Mouse (Mus musculus) stomach, embryonic 16.5 days (tissue): ENCODE results near the gene Mycbpap. TPM values are rescaled to one million over a fixed set of nuclear protein-coding genes. Genes with fewer than 3 reads are reported as not detected.

Experiments
- ATAC-seq: fragments of 200-750 bp; cut with Nextera tagmentation; 2 replicates; pipeline ENCODE4 v1.8.0; 2017; ENCODE audit warnings: moderate number of reproducible peaks, moderate TSS enrichment; ENCODE audit not compliant: insufficient read depth, low FRiP score
- H3K27ac ChIP-seq: fragments of 300-500 bp; sonication (generic); 2 replicates; pipeline ENCODE4 v1.5.1; 2014; ENCODE audit warnings: low read length
- H3K27me3 ChIP-seq: fragments of 300-500 bp; sonication (generic); 2 replicates; pipeline ENCODE4 v1.6.1; 2014; ENCODE audit warnings: low read length, control low read depth, mixed read lengths; ENCODE audit not compliant: control insufficient read depth, insufficient read depth
- H3K36me3 ChIP-seq: fragments of 300-500 bp; sonication (generic); 2 replicates; pipeline ENCODE4 v1.6.1; 2014; ENCODE audit warnings: low read length; ENCODE audit not compliant: control insufficient read depth, insufficient read depth
- H3K4me1 ChIP-seq: fragments of 300-500 bp; sonication (generic); 2 replicates; pipeline ENCODE4 v1.6.1; 2014; ENCODE audit warnings: low read length, control low read depth, mixed read lengths; ENCODE audit not compliant: control insufficient read depth, insufficient read depth
- H3K4me2 ChIP-seq: fragments of 300-500 bp; sonication (generic); 2 replicates; pipeline ENCODE4 v1.6.1; 2014; ENCODE audit warnings: low read depth, low read length, mixed read lengths
- H3K4me3 ChIP-seq: fragments of 300-500 bp; sonication (generic); replicated peaks from 2 replicates; pipeline ENCODE4 v1.5.1; 2014; ENCODE audit warnings: mild to moderate bottlenecking, low read length
- H3K9ac ChIP-seq: fragments of 300-500 bp; sonication (generic); 2 replicates; pipeline ENCODE4 v1.6.1; 2014; ENCODE audit warnings: low read length
- H3K9me3 ChIP-seq: fragments of 300-500 bp; sonication (generic); replicated peaks from 2 replicates; pipeline ENCODE4 v1.6.1; 2016; ENCODE audit warnings: low read length, control low read depth; ENCODE audit not compliant: control insufficient read depth
- WGBS: fragments of 180-500 bp; shearing (Covaris S2); extraction: QIAGEN DNeasy Blood & Tissue Kit; methylation state at CpG from one replicate; pipeline ENCODE4 v1.1.7; 2014; 5-methylcytosine and 5-hydroxymethylcytosine counted together
- polyA plus RNA-seq: library from polyadenylated mRNA; unstranded; fragments of >200 nt; fragmentation: Nextera tagmentation; extraction: Ambion mirVana; gene quantifications from 2 replicates; pipeline ENCODE4 v1.2.1, GENCODE M21; 2015

The Mycbpap gene
- polyA plus RNA-seq, 1 experiment from 2014 or later: 2.8 TPM

DNA sequence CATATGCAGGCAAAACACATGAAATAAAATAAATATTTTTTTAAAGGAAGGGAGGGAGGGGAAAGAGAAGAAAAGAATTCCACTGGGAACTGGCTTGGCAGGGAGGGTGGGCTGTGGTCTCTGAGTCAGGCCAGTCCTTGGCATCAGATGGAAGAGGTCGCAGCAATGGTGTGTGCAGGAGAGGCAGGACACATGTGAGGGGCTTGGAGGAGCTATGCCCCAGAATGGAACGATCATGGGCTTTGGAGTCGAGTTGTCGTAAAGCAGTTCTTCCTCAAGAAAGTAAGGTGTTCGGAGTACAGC, 28.9 kb upstream of the Mycbpap start:
- 76% methylated on average over 5 of the region's 5 CpGs for WGBS
- H3K9me3 ChIP-seq: no peaks in the 10 kb centered on the region
- H3K9ac ChIP-seq: no peak overlapping the region; the same call in 1 of the 2 replicates
- no peak overlapping the region for H3K27ac ChIP-seq
- no peak for ATAC-seq
- no peaks in the 10 kb centered on the region for H3K36me3 ChIP-seq
- no peak overlapping the region for H3K4me2 ChIP-seq
- H3K4me1 ChIP-seq: peaks cover 6% of the 10 kb centered on the region
- no peak overlapping the region for H3K4me3 ChIP-seq
- H3K27me3 ChIP-seq: no peaks in the 10 kb centered on the region

DNA sequence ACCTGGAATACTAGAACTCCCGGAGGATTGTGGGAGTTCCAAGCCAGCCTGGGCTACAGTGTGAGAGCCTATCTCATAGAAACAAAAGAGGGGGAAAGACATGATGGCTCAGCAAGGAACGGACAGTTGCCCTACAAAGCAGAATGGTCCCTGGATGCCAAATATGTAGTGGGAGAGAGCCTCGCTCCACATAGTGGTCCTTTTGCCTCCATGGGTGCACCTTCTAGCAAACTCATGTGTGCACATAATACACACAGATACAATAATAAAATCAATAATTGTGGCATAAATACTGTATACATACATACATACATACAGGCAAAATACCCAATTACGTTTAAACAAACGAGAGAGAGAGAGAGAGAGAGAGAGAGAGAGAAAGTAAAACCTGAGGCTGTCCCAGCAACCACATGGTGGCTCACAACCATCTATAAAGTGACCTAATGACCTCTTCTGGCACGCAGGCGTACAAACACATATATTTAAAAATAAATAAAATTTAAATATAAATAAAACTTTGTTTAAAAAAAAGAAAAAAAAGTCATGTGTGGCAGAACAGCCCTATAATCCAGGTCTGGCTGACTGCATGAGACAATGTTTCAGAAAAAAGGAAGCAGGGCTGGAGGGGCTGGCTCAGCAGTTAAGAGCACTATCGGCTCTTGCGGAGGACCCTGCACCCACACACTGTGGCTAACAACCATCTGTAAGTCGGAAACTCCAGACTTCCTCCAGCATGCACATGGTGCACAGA, 28.3 kb upstream of the Mycbpap start:
- no peak overlapping the region for H3K4me3 ChIP-seq
- no peaks in the 10 kb centered on the region for H3K36me3 ChIP-seq
- peak overlapping the region; percentile 86; the same call in 1 of the 2 replicates for H3K27ac ChIP-seq
- H3K27me3 ChIP-seq: no peaks in the 10 kb centered on the region
- no peaks in the 10 kb centered on the region for H3K9me3 ChIP-seq
- ATAC-seq: no peak
- H3K9ac ChIP-seq: peak overlapping the region; percentile 78; the same call in 1 of the 2 replicates
- 57% methylated on average over 10 of the region's 10 CpGs for WGBS
- H3K4me1 ChIP-seq: peaks cover 6% of the 10 kb centered on the region
- peak overlapping the region; percentile 84; the same call in 1 of the 2 replicates for H3K4me2 ChIP-seq

DNA sequence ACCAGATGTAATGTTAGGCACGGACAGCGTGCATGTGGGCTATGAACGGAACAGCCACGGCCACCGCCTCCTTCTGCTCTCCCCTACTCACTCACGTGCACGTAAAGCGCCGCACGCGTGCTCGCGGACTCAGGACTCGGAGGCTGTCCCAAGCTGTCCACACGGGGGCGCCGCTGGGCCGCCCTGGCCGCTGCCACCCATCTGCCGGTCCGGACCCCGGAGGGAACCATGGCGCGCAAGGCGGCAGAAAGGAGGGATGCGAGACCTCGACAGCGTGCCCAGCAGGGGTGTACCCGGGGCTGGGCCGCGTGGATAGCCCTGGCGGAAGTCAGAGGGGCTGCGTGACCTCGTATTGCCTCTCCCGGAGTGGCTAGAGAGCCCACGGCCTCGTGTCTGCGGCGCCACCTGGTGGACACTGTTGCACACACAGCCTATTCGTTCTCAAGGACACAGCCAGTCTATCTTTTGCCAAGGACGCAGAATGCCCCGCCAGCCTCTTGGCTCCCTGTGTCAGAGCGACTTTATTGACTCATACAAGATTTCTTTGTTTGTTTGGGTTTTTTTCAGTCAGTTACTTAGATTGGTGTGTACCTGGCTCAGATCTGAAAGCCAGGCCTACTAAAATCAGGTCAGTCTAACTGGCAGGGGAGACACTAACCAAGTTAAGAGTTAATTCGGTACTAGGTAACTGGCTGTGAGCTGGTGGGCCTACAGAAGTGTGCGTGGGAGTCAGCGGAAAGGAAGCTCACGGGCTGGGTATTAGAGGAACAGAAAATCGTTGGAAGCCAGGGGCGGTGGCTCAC, 27.5 kb upstream of the Mycbpap start, which contains the start of gene Rsad1:
Rsad1 (minus strand) TSS at position 368 of the 803 bp plus-strand sequence.
- 3% methylated on average over 49 of the region's 49 CpGs for WGBS

DNA sequence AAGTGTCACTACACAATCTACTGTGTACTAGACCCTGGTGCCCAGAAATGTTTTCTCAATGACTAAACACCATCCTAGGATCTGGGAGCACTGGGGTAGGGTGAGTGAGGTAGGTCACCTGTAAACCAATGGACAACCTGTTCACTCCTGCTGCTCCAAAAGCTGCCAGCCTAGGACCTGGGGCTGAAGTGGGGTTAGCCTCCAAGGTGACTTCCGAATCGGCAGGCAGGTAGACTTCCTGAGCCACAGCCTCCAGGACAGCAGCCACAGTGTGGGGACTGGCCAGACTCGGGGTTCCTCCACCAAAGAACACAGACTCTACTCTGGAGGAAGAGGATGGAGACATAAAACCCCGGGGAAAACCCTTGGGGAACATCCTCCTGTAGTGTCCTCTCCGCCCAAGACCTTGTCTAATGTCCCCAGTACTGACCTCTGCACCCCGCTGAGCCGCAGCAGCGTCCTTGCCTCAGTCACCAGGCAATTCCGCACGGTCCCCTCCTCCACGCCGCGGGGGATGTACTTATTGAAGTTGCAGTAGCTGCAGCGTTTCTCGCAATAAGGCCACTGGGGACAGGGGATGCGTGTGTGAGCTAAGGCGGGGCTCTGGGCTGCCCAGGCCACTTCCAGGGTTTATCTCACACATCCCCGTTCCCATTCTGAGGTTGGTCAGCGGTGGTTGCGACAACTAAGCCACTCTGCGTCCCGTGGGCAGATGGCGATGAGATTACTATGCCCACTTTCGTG, 26.7 kb upstream of the Mycbpap start:
- Histone ChIP-seq H3K27ac (no peak overlapping the region), H3K9me3 (no peaks in the 10 kb centered on the region), H3K9ac (peak overlapping the region; percentile 78), H3K36me3 (no peaks in the 10 kb centered on the region), H3K4me2 (peak overlapping the region; percentile 84), H3K27me3 (no peaks in the 10 kb centered on the region), H3K4me3 (peak overlapping the region; percentile 63), H3K4me1 (peaks cover 6% of the 10 kb centered on the region)
- peak; percentile 2; the same call in 1 of the 2 replicates for ATAC-seq
- WGBS: 11% methylated on average over 24 of the region's 24 CpGs

More for the DNA sequence above, 27.5 kb upstream of the Mycbpap start, which contains the start of gene Rsad1:
- Histone ChIP-seq H3K4me3 (peak within 1 kb of the TSS; percentile 63), H3K9me3 (no peaks in the 10 kb centered on the region), H3K27me3 (no peaks in the 10 kb centered on the region), H3K9ac (peak within 1 kb of the TSS; percentile 78), H3K36me3 (no peaks in the 10 kb centered on the region), H3K4me1 (peaks cover 6% of the 10 kb centered on the region), H3K27ac (peak within 1 kb of the TSS; percentile 86), H3K4me2 (peak within 1 kb of the TSS; percentile 84)
- ATAC-seq: peak; percentile 87

DNA sequence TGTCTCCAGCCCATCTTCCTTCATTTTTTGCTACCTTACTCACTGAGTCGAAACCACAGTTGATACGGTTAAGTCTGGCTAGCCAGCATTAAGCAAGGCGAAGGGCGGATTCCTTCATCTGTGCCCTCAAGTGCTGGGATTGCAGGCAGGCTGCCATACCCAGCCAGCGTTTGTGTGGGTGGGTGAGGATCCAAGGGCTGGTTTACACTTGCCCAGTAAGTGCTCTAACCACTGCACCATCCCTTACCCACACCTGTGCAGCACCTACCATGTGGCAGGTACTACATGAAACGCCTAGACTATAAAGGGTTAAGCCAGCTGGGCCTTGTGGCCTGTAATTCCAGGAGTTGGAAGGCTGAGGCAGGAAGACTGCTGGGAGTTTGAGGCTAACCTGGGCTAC, 25.7 kb upstream of the Mycbpap start:
- H3K36me3 ChIP-seq: no peaks in the 10 kb centered on the region
- H3K27ac ChIP-seq: no peak overlapping the region
- H3K27me3 ChIP-seq: no peaks in the 10 kb centered on the region
- no peak overlapping the region for H3K4me3 ChIP-seq
- WGBS: 93% methylated on average over 6 of the region's 6 CpGs
- H3K9ac ChIP-seq: no peak overlapping the region
- H3K4me1 ChIP-seq: peaks cover 6% of the 10 kb centered on the region
- no peak overlapping the region for H3K4me2 ChIP-seq
- H3K9me3 ChIP-seq: no peaks in the 10 kb centered on the region
- no peak for ATAC-seq

DNA sequence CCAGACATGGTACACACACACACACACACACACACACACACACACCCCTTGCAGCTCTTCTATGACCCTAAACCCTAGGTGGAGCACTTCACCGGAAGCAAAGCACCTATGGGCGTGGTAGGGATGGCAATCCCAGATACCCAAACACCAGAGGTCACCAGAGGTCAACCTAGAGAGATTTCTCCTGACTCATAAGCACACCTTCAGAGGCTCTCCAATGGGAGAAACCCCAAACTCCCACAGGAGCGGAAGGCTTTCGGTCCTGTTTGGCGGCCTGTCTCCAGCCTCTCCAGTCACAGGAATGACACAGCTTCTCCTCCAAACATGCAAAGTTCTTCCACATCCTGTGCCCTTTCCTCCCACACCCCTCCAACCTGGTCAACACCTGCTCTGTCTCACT, 24.8 kb upstream of the Mycbpap start:
- WGBS: 84% methylated on average over 5 of the region's 5 CpGs
- Histone ChIP-seq H3K4me2 (no peak overlapping the region), H3K27ac (no peak overlapping the region)

DNA sequence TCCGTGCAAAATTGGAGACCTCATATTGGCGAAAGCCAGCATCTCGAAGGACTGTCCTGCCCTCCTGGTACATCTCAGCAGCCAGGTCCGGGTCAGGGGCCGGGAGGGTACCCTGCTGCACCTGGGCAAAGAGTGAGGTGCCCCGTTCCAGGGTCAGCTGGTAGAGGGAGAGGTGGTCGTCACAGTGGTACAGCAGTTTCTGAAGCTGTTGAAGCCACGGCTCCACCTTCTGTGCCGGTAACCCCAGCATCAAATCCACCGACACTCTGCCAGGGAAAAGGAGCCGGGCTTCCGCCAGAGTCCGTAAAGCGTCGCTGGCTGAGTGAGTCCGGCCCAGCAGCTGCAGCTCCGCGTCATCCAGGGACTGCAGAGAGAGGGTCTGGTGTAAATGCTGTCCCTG, 22.9 kb upstream of the Mycbpap start:
- peak overlapping the region; percentile 6; the same call in 1 of the 2 replicates for H3K4me2 ChIP-seq
- ATAC-seq: no peak

More for the DNA sequence above, 24.8 kb upstream of the Mycbpap start:
- Histone ChIP-seq H3K4me3 (no peak overlapping the region), H3K9me3 (no peaks in the 10 kb centered on the region), H3K27me3 (no peaks in the 10 kb centered on the region), H3K36me3 (no peaks in the 10 kb centered on the region), H3K9ac (no peak overlapping the region), H3K4me1 (peaks cover 6% of the 10 kb centered on the region)
- no peak for ATAC-seq

DNA sequence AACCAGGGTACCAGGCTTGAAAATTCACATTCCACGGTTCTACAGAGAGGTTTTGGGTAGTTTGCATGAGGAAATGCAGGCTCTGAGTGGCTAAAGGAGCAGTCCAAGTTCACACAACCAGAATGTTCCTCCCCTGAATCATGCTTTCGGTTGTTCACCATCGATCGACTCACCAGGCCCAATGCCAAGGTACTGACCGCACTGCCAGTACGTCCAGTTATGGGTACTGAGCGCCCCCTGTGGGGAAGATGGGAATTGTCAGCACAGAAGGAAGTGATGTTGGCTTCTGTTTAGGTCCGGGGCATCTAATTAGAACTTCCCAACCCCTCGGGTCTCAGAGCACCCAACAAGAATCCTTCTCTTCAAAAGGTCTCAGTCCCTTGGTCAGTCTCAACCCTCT, 22.4 kb upstream of the Mycbpap start:
- H3K9me3 ChIP-seq: no peaks in the 10 kb centered on the region
- peak; percentile 39; the same call in 1 of the 2 replicates for ATAC-seq
- peaks cover 6% of the 10 kb centered on the region; the same call in 1 of the 2 replicates for H3K4me1 ChIP-seq
- no peak overlapping the region for H3K9ac ChIP-seq
- H3K27me3 ChIP-seq: no peaks in the 10 kb centered on the region
- peak overlapping the region; percentile 6 for H3K4me2 ChIP-seq
- no peaks in the 10 kb centered on the region for H3K36me3 ChIP-seq
- 21% methylated on average over 9 of the region's 9 CpGs for WGBS
- no peak overlapping the region for H3K4me3 ChIP-seq
- H3K27ac ChIP-seq: 0 out of 2 replicates have a peak overlapping the region, but pooled peaks have one; percentile 19

More for the DNA sequence above, 22.9 kb upstream of the Mycbpap start:
- Histone ChIP-seq H3K36me3 (no peaks in the 10 kb centered on the region), H3K9me3 (no peaks in the 10 kb centered on the region), H3K4me1 (peaks cover 6% of the 10 kb centered on the region; the same call in 1 of the 2 replicates), H3K27ac (no peak overlapping the region), H3K27me3 (no peaks in the 10 kb centered on the region), H3K4me3 (no peak overlapping the region), H3K9ac (peak overlapping the region; percentile 14; the same call in 1 of the 2 replicates)
- 62% methylated on average over 18 of the region's 18 CpGs for WGBS
